12 mouse cellular contexts compared by ENCODE assay signal in the genomic region with DNA sequence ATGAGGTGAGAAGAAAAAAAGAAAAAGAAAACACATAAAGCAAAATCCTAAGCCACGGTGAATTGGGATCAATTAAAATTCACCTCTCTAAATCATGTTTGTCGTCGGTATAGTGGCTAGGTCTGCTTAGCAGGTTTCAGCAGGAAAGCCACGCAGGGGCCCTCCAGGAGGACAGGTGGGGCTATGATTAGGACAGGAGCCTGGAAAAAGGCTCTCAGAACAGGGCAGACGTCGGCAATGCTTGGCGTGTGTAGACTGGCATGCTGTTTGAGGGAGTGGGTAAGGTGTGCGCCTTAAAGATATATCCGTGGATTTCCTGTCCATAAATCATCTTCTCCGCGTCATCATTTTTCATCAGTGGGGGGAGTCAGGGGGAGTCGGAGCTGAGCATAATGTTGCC.
"Had no signal": no experiment of that assay in that cellular context is flagged by ENCODE, and none has a peak within 500 bp of the region (broad histone marks: within the 10 kb centered on the region; RNA-seq: fewer than 3 reads in every experiment).

No protein-coding gene starts in this region.

- ATAC-seq: inflammation-experienced regulatory T-cells, adult 6 months; intestine, postnatal 0 days; midbrain, embryonic 13.5 days had no signal

- DNase-seq: kidney, adult 8-10 months; kidney, postnatal 25 days; lung, adult 18-20 months; lung, postnatal 36 days; retina, postnatal 1 day; thymus, adult 18-20 months; thymus, postnatal 14 days had no signal

- H3K27ac ChIP-seq: left cerebral cortex, adult 2 months; liver, embryonic 14.5 days; midbrain, embryonic 13.5 days had no signal

- H3K9me3 ChIP-seq: midbrain, embryonic 13.5 days had no signal

- H3K27me3 ChIP-seq: midbrain, embryonic 13.5 days had no signal

- H3K9ac ChIP-seq: liver, embryonic 14.5 days; midbrain, embryonic 13.5 days had no signal

- H3K36me3 ChIP-seq: midbrain, embryonic 13.5 days had no signal

- H3K4me3 ChIP-seq: left cerebral cortex, adult 2 months; midbrain, embryonic 13.5 days had no signal

- H3K4me2 ChIP-seq: midbrain, embryonic 13.5 days had no signal
